Mouse (Mus musculus): ENCODE measurements at regions not wholly inside any gene's neighbourhood (a gene's known extent, or its start where the extent isn't known, plus 50 kb on each side); places are given as distances from the start of the nearest gene placed in this dataset.

DNA sequence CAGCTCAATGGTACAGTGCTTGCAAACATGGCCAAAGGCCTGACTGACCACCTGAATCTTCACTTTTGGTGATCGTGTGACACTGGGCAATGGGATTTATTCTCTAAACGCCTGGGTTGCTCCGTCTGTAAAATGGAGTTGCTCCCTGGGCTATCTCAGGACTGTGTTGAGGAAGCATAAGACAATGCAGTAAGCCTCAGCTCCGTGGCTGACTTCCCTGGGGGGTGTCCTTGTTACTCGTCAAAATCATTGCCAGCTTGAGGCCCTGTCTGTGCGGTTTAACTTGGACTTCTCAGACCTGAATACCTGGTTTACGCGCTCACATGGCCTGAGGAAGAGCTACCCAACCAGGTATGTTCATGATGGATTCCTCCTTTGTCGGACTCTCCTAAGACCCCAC, 68.0 kb downstream of the Zfp706 start:
- 62% methylated on average over 9 of the region's 9 CpGs for WGBS (ENCODE audit: insufficient replicate concordance)
- Histone ChIP-seq H3K9me3 (ENCODE audit: control insufficient read depth, low read length) (no peaks in the 10 kb centered on the region), H3K4me3 (ENCODE audit: insufficient read depth in 1 of 2, low read depth in 2 of 2, low read length in 2 of 2) (no peak overlapping the region), H3K27ac (no peak overlapping the region), H3K4me1 (replicated peaks; ENCODE audit: control insufficient read depth in 2 of 2, insufficient read depth in 2 of 2, low read length in 1 of 2) (peaks cover 4 to 7% of the 10 kb centered on the region in 2 experiments; a peak in 1 of 4 replicates), H3K27me3 (ENCODE audit: control insufficient read depth, insufficient read depth, low read length) (no peaks in the 10 kb centered on the region), H3K9ac (replicated peaks) (no peak overlapping the region), H3K4me2 (ENCODE audit: low read depth) (no peak overlapping the region), H3K36me3 (replicated peaks; ENCODE audit: control insufficient read depth, insufficient read depth, low read depth) (no peaks in the 10 kb centered on the region)
- ATAC-seq (ENCODE audit: insufficient read depth) (no peak), DNase-seq (ENCODE audit: low read depth in 3 of 3, low spot score in 3 of 3) (no peak)
- no peak for TF ChIP-seq CTCF (IDR thresholded peaks at IDR 0.05; ENCODE audit: low read depth)
- no peak for TF ChIP-seq EP300 (IDR thresholded peaks at IDR 0.05; ENCODE audit: low read depth)

DNA sequence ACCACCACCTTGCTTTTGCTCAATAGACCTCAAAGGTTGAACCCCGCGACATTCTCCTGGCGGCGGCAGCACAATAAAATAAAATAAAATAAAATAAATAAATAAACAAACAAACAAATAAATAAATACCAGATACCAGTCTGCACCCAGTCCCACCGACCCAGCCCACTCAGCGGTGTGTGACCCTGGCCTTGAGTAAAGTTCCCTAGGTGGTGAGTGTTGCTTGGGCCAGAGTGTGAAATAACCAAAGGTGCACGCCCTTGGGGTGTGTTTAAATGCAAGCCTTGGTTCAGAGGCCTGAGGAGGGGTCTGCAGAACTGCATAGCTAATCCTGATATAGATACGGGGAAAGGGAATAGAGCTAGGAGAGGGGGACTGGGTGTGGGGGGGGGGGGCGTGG, 68.4 kb downstream of the Zfp706 start:
- H3K9me3 ChIP-seq (ENCODE audit: control insufficient read depth, low read length) = no peaks in the 10 kb centered on the region
- no peak for TF ChIP-seq EP300 (IDR thresholded peaks at IDR 0.05; ENCODE audit: low read depth)
- H3K4me1 ChIP-seq (replicated peaks; ENCODE audit: control insufficient read depth in 2 of 2, insufficient read depth in 2 of 2, low read length in 1 of 2) = peaks cover 4 to 7% of the 10 kb centered on the region in 2 experiments; a peak in 1 of 4 replicates
- H3K4me2 ChIP-seq (ENCODE audit: low read depth) = peak overlapping the region; percentile 76
- DNase-seq (ENCODE audit: low read depth in 3 of 3, low spot score in 3 of 3) = no peak
- WGBS (ENCODE audit: insufficient replicate concordance) = 28% methylated on average over 8 of the region's 9 CpGs
- H3K27ac ChIP-seq = no peak overlapping the region
- H3K27me3 ChIP-seq (ENCODE audit: control insufficient read depth, insufficient read depth, low read length) = no peaks in the 10 kb centered on the region
- H3K36me3 ChIP-seq (replicated peaks; ENCODE audit: control insufficient read depth, insufficient read depth, low read depth) = no peaks in the 10 kb centered on the region
- H3K4me3 ChIP-seq (ENCODE audit: insufficient read depth in 1 of 2, low read depth in 2 of 2, low read length in 2 of 2) = peak overlapping the region; percentile 49 to 54
- ATAC-seq (ENCODE audit: insufficient read depth) = no peak
- 0 out of 2 replicates have a peak overlapping the region, but pooled peaks have one; percentile 6 for H3K9ac ChIP-seq (replicated peaks)

DNA sequence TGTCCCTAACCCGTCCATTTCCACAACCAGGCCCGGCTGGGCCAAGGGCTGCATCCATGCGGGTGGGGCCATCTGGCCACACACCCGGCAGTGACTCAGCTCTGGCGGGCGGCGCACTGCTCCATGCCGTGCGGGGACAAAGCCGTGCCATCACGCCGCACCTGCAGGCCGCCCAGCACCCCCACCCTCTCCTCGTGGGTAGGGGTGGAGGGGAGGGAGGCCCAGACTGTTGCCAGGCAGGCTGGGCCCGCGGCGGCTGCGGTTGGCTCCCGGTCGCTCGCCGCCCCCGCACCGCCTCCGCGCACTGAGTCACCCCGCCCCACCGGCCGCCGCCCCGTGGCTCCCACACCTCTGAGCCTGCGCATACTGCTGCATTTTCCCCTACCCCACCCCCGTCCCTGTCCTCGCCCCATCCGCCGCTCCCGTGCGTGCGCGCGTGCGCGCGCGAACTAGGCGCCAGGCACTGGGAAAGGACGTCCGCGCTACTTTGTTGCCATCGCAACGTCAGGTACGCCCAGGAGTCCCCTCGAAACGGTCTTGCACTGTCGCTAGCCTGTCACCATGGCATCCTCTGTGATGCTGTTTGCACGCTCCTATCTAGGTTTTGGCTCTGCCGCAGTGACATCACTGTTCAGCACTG, 68.9 kb downstream of the Zfp706 start:
- Histone ChIP-seq H3K9me3 (ENCODE audit: control insufficient read depth, low read length) (no peaks in the 10 kb centered on the region), H3K27ac (no peak overlapping the region), H3K36me3 (replicated peaks; ENCODE audit: control insufficient read depth, insufficient read depth, low read depth) (no peaks in the 10 kb centered on the region), H3K4me3 (ENCODE audit: insufficient read depth in 1 of 2, low read depth in 2 of 2, low read length in 2 of 2) (peak overlapping the region; percentile 49 to 54), H3K4me1 (replicated peaks; ENCODE audit: control insufficient read depth in 2 of 2, insufficient read depth in 2 of 2, low read length in 1 of 2) (peaks cover 4 to 10% of the 10 kb centered on the region in 2 experiments; a peak in 1 of 4 replicates), H3K9ac (replicated peaks) (peak overlapping the region; percentile 43), H3K27me3 (ENCODE audit: control insufficient read depth, insufficient read depth, low read length) (no peaks in the 10 kb centered on the region), H3K4me2 (ENCODE audit: low read depth) (peak overlapping the region; percentile 76)
- under 1% methylated on average over 50 of the region's 57 CpGs for WGBS (ENCODE audit: insufficient replicate concordance)
- ATAC-seq (ENCODE audit: insufficient read depth) (peak; percentile 88), DNase-seq (ENCODE audit: low read depth in 3 of 3, low spot score in 3 of 3) (peak; percentile 56 to 66 (median 61))
- no peak for TF ChIP-seq EP300 (IDR thresholded peaks at IDR 0.05; ENCODE audit: low read depth)
- no peak for TF ChIP-seq CTCF (IDR thresholded peaks at IDR 0.05; ENCODE audit: low read depth)

DNA sequence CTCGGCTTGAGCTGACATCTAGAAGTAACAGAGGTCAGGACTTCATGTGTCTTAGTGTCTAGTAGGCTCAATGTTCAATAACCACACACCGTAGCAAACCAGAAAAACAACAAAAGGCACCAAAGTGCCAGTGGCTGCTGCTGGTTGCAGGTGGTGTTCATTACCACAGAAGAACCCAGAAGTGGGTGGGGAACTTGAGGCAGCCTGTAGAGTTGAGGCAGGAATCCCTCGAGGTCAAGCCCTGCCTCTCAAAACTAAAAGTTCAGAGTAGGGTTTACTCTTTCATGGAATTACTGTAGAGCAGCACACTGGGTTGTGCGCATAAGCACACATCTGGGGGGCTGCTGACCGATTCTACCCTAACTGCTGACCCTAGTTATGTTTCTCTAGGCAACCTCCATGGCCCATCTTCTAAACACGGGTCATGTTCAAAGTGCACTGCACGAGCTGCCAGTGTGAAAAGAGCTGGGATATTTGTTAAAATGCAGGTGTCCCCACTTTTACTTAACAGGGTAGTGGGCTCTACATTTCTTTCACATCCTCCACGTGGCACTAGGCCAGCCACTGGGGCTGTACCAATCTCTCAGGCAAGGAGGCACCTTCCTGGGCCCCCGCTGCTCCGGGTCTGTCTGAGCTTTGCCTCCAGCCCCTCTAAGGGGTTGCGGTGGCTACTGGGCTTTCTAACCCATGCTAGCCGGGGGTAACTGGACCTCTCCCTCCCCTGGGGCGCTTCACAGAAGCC, 69.6 kb downstream of the Zfp706 start:
- Histone ChIP-seq H3K9ac (replicated peaks) (peak overlapping the region; percentile 43), H3K4me1 (replicated peaks; ENCODE audit: control insufficient read depth in 2 of 2, insufficient read depth in 2 of 2, low read length in 1 of 2) (peaks cover 4 to 17% of the 10 kb centered on the region in 2 experiments; a peak in 2 of 4 replicates), H3K4me3 (ENCODE audit: insufficient read depth in 1 of 2, low read depth in 2 of 2, low read length in 2 of 2) (peak overlapping the region; percentile 49 to 54), H3K27me3 (ENCODE audit: control insufficient read depth, insufficient read depth, low read length) (no peaks in the 10 kb centered on the region), H3K9me3 (ENCODE audit: control insufficient read depth, low read length) (no peaks in the 10 kb centered on the region), H3K27ac (no peak overlapping the region), H3K4me2 (ENCODE audit: low read depth) (peak overlapping the region; percentile 76), H3K36me3 (replicated peaks; ENCODE audit: control insufficient read depth, insufficient read depth, low read depth) (no peaks in the 10 kb centered on the region)
- 29% methylated on average over 13 of the region's 13 CpGs for WGBS (ENCODE audit: insufficient replicate concordance)
- no peak for TF ChIP-seq CTCF (IDR thresholded peaks at IDR 0.05; ENCODE audit: low read depth)
- no peak for TF ChIP-seq EP300 (IDR thresholded peaks at IDR 0.05; ENCODE audit: low read depth)
- no peak for ATAC-seq (ENCODE audit: insufficient read depth)
- no peak for DNase-seq (ENCODE audit: low read depth in 3 of 3, low spot score in 3 of 3)

DNA sequence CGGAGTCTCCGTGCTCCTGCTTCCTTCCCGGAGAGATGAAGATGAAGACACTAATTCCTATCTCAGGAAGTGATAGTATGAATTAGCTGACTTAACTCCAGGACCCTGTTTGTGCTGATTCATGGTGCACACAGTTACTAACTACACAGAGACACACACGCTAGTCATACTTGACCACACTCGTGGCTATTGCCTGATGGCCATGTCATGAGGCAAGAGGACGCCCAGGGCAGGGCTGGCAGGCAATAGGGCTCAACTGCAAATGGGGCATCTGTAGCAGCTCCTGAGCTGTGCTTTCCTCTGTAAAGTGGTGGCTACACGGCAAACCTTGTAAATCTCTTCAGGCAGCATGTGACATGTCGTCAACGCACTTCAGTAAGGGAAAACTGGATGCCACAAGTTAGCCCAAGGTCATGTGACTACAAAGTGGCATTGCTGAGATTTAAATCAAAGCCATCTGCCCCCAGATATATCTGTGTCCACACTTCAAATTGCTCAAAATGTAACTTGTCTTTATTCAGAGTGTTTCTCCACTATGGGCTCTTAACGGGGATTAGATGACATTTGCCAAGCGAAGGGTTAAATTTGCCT, 70.4 kb downstream of the Zfp706 start:
- WGBS (ENCODE audit: insufficient replicate concordance) = 56% methylated on average over 11 of the region's 11 CpGs
- Histone ChIP-seq H3K4me2 (ENCODE audit: low read depth) (no peak overlapping the region), H3K9ac (replicated peaks) (no peak overlapping the region), H3K4me3 (ENCODE audit: insufficient read depth in 1 of 2, low read depth in 2 of 2, low read length in 2 of 2) (no peak overlapping the region), H3K4me1 (replicated peaks; ENCODE audit: control insufficient read depth in 2 of 2, insufficient read depth in 2 of 2, low read length in 1 of 2) (peaks cover 4 to 17% of the 10 kb centered on the region in 2 experiments; a peak in 2 of 4 replicates), H3K9me3 (ENCODE audit: control insufficient read depth, low read length) (no peaks in the 10 kb centered on the region), H3K27ac (no peak overlapping the region), H3K36me3 (replicated peaks; ENCODE audit: control insufficient read depth, insufficient read depth, low read depth) (no peaks in the 10 kb centered on the region), H3K27me3 (ENCODE audit: control insufficient read depth, insufficient read depth, low read length) (no peaks in the 10 kb centered on the region)
- DNase-seq (ENCODE audit: low read depth in 3 of 3, low spot score in 3 of 3) (no peak), ATAC-seq (ENCODE audit: insufficient read depth) (no peak)
- TF ChIP-seq CTCF (IDR thresholded peaks at IDR 0.05; ENCODE audit: low read depth) (no peak), EP300 (IDR thresholded peaks at IDR 0.05; ENCODE audit: low read depth) (no peak)
